Mouse (Mus musculus): ENCODE results near the gene Igf2r. TPM values are rescaled to one million over a fixed set of nuclear protein-coding genes. Genes with fewer than 3 reads are reported as not detected.

Igf2r gene
- total RNA-seq, 1 experiment from 2014 or later: 7.3 TPM

DNA sequence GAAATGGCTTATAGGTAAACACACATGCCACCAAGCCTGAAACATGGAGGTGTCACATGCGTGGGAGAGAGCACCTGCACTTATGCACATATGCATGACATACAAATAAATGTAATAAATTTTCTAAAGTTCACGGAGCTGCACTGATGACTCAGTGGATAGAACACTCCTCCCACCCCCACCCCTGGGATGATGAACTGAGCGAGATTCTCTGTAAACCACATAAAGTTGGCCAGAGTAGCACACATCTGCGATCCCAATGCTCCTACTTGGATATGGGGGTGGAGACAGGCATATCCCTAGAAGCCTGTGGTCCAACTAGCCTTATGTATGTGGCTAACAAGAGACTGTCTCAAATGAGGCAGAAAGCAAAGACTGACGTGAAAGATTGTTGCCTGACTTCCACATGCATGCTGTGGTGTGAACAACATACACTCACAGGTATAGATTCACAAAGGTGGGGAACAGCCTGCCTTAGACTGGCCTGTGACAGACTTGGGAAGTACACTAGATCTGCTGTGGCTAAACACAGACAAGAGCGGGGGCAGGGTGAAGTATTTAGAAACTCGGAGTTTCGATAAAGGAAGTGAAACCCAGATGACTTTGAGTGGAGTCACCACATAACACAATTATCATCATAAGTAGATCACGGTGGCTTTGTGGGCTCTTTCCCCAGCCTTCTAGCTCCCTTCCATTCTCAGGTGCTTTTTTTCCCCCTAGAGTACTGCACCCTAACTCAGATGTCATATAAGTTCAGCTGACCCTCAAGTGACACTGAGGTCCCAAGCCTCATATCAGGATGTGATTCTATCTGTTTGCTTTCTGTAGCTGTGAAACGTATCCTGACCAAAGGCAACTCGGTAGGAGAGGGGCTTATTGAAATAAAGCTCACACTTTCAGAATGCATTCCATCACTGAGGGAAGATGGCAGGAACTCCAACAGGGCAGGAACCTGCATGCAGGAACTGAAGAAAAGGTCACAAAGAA lies 13.7 kb upstream of the Igf2r start:
- peak; percentile 87 for ATAC-seq (replicated peaks; ENCODE audit: low read depth, poor library complexity, severe bottlenecking)

- peak; percentile 23; the same call in 1 of the 2 replicates for ATAC-seq (replicated peaks; ENCODE audit: low read depth, poor library complexity, severe bottlenecking)
These were observed 11.6 kb upstream of the Igf2r start for GRCm38 (mm10) chr17:12781101-12781500.

DNA sequence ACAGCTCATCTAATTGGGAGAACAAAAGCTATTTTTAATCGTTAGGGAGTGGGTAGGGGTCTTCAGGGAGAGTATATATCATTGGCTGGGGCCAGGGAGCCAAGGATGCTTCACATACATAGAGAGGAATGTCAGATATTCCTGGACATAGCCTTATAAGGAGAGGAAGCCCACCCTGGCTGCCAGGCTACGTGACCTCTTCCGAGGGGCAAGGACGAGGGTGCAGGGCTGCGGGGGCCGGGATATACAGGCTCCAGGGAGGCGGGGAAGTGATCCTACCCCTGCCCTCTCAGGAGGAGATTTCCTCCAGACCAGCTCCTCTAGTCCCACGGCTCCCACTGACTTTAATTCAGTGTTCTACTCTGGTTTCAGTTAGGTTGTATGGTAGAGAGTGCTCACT lies 10.7 kb upstream of the Igf2r start:
- no peak for ATAC-seq (replicated peaks; ENCODE audit: low read depth, poor library complexity, severe bottlenecking)

DNA sequence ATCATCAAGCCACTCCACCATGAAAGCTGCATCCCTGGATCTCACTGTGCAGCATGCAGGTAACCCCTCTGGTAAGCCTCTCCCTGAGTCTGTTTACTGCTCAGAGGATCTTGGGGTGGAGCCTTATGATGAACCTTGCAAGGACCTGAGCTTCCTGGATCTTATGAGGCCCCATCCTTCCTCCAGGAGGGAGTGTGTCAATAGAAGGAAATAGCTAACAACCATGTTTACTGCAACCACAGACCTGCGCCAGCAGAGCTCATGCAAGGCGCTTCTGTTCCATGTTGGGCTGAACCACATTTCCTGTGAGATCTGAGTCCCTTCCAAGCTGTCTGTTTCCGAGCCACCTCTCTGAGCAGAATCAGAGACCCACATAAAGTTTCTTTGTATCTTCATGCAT lies 10.0 kb upstream of the Igf2r start:
- peak; percentile 48 for ATAC-seq (replicated peaks; ENCODE audit: low read depth, poor library complexity, severe bottlenecking)

GRCm38 (mm10) chr17:12773956-12774355 lies 4.5 kb upstream of the Igf2r start:
- ATAC-seq (replicated peaks; ENCODE audit: low read depth, poor library complexity, severe bottlenecking): no peak

DNA sequence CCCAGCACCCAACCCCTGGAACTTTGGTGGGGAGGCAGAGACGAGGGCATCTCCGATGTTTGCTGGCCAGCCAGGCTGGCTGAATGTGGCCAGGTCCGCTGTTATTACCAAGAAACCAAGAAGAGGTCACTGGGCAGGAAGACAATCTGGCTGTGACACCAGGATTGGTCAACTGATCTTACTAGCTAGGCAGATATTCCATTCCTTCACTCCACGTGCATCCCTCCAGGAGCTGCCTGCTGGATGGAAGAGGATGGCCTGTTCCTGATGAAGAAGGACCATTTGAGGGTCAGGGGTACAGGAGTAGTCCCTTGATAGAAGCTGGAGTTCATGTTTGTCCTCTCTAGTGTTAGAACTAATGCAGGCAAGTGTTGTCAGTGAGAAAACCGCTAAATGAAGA lies 1.0 kb upstream of the Igf2r start:
- ATAC-seq (replicated peaks; ENCODE audit: low read depth, poor library complexity, severe bottlenecking): no peak

DNA sequence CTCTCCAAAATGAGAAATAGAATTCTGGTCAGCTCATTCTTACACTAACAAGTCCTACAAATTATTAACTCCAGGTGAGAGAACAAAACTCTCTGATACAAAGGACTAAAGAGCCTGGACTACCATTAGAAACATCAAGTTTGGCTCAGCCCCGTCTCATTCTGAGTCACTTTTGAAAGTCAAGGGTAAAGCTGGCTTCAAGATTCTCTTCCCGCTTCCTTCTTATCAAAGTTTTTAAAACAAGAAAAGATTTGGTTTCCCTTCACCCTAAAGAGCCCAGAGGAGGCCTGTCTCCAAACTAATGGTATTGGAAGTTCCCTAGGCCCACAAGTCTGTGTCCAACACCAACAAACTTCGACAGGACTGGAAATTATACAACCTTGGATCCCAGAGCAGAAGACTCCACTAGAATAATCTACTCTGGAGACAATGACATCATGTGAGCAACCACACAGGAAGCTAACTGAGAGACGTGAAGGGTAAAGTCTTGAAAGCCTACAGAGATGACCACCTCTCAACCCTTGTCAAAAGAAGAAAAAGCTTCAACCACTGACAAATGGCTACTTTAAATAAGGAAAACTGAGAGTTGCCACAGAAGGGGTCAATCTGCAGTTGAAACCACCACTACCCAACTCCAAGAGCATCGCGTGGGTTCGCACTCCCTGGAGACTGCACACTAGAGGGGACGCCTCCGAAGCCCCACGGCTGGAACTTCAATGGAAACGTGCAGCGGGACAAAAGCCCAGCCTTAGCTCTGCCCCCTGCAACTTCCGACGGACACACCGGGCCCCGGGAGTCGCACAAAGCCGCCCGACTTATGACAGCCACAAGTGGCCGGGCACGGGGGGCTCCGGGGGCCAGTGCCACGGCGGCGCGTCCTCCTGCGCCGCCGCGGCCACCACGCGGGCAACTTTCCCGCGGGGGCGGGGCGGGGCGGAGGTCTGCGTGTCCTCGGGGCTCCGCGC lies 767 bp downstream of the Igf2r start:
- no peak for ATAC-seq (replicated peaks; ENCODE audit: low read depth, poor library complexity, severe bottlenecking)

DNA sequence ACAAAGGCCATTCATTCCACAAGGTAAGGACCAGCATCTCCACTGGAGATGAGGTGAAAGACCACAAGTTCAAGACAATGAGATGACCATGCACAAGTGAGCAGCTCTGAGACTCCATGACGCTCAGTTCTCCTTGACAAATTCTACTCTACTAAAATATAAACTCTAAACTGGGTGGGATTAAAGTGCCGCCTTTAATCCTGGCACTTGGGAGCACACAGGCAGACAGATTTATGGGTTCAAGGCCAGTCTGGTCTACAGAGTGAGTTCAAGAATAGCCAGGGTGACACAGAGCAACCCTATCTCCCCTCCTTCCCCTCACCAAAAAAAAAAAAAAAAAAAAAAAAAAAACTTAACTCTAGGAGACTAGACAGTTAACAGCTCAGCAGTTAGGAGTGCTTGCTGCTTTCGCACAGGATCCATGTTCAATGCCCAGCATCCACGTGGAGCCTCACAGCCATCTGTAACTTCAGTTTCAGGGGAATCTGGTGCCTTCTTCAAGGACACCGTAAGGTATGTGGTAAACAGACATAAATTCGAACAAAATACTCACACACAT lies 2.1 kb downstream of the Igf2r start:
- ATAC-seq (replicated peaks; ENCODE audit: low read depth, poor library complexity, severe bottlenecking): no peak

GRCm38 (mm10) chr17:12763412-12763811 lies 6.1 kb downstream of the Igf2r start:
- no peak for ATAC-seq (replicated peaks; ENCODE audit: low read depth, poor library complexity, severe bottlenecking)

GRCm38 (mm10) chr17:12760355-12761146 lies 8.9 kb downstream of the Igf2r start:
- no peak for ATAC-seq (replicated peaks; ENCODE audit: low read depth, poor library complexity, severe bottlenecking)

GRCm38 (mm10) chr17:12759646-12760074 lies 9.8 kb downstream of the Igf2r start:
- no peak for ATAC-seq (replicated peaks; ENCODE audit: low read depth, poor library complexity, severe bottlenecking)

DNA sequence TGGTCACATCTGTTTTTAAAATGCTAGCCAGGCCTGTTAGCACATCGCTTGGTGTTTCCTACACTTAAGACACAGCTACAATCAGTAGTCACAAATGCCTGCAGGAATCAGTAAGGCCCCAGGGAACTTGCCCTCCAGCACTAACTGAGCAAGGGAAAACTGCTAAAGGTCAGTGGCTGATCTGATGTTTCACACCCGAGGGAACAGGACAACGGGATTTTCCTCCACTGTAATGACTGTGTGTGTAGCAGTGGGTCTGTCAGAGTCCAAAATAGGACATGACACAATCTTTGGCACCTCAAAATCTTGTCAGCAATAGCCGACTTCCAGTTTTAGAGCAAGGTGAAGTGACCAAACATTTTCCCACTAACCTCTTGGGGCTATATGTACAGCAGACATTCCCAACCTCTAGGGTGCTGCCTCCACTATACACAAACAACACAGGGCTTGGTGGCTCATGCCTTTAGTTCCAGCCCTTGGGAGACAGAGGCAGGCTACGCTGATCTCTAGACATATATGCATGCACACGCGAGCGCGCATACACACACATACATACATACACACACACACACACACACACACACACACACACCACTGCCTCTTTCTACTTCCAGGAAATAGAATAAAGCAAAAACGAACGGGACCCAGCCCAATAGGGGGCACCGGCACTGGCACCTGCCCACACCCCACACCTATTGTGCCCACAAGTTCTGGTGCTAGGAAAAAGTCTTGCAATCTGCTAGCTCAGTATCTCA lies 10.6 kb downstream of the Igf2r start:
- ATAC-seq (replicated peaks; ENCODE audit: low read depth, poor library complexity, severe bottlenecking): no peak

- ATAC-seq (replicated peaks; ENCODE audit: low read depth, poor library complexity, severe bottlenecking): peak; percentile 55
These were observed 11.5 kb downstream of the Igf2r start for GRCm38 (mm10) chr17:12757990-12758389.

- no peak for ATAC-seq (replicated peaks; ENCODE audit: low read depth, poor library complexity, severe bottlenecking)
These were observed 12.3 kb downstream of the Igf2r start for GRCm38 (mm10) chr17:12757161-12757560.

GRCm38 (mm10) chr17:12755951-12756350 lies 13.5 kb downstream of the Igf2r start:
- no peak for ATAC-seq (replicated peaks; ENCODE audit: low read depth, poor library complexity, severe bottlenecking)

DNA sequence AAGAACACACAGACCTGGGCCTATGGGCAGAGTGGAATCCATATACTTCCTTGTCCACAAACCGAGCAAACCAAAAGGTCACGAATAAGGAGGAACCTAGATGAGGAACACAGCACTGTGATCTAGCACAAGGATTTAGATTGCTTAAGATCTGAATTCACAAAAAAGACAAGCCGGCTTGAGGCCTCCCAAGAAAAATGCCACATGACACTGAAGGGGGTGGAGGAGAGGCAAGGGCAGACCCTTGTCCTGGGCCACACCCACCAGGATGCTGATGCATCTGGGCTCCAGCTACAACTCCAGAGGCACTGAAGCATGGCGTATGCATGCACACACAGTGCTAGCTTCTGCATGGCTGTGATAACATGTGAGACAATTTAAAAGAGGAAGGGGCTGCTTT lies 14.3 kb downstream of the Igf2r start:
- ATAC-seq (replicated peaks; ENCODE audit: low read depth, poor library complexity, severe bottlenecking): peak; percentile 59

- ATAC-seq (replicated peaks; ENCODE audit: low read depth, poor library complexity, severe bottlenecking): peak; percentile 78
These were observed 15.0 kb downstream of the Igf2r start for GRCm38 (mm10) chr17:12754243-12755007.

DNA sequence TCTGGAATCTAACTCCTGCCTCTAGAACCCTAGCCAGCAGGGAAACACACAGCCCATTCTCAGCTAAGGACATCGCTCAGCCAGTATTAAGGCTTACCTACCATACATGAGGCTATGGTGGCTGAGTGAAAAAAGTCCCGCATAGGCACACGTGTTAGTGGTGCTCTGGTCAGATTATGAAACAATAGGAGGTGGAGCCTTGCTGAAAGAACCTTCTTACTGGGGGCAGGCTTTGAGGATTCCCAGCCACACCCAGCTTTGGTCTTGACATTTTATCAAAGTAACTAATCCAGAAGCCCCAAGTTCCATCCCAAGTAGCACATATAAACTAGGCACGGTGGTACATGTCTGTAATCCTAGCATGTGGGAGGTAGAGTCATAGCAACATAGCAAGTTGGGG lies 16.4 kb downstream of the Igf2r start:
- ATAC-seq (replicated peaks; ENCODE audit: low read depth, poor library complexity, severe bottlenecking): no peak

All from common myeloid progenitor, adult 5-6 weeks (primary cell).